Mouse (Mus musculus) intestine, embryonic 16.5 days (tissue): ENCODE measurements around the gene Heatr4. TPM values are rescaled to one million over a fixed set of nuclear protein-coding genes. Genes with fewer than 3 reads are reported as not detected.
"Not testable (repeated sequence)": the region's sequence is repeated elsewhere in the genome, so short reads cannot be mapped to it uniquely, and the experiment has no call there.

Experiments
- ATAC-seq: fragments of 200-750 bp; cut with Nextera tagmentation; 2 replicates; pipeline ENCODE4 v1.8.0; 2017; ENCODE audit warnings: moderate TSS enrichment, moderate library complexity
- H3K27ac ChIP-seq: fragments of 300-500 bp; sonication (generic); 2 replicates; pipeline ENCODE4 v1.5.1; 2014; ENCODE audit warnings: mild to moderate bottlenecking, low read length
- H3K27me3 ChIP-seq: fragments of 300-500 bp; sonication (generic); replicated peaks from 2 replicates; pipeline ENCODE4 v1.6.1; 2014; ENCODE audit warnings: low read length, control low read depth, mixed read lengths; ENCODE audit not compliant: control insufficient read depth, insufficient read depth
- H3K36me3 ChIP-seq: fragments of 300-500 bp; sonication (generic); 2 replicates; pipeline ENCODE4 v1.6.1; 2014; ENCODE audit warnings: low read length, control low read depth; ENCODE audit not compliant: control insufficient read depth, insufficient read depth
- H3K4me1 ChIP-seq: fragments of 300-500 bp; sonication (generic); 2 replicates; pipeline ENCODE4 v1.6.1; 2014; ENCODE audit warnings: low read length, control low read depth, mixed read lengths; ENCODE audit not compliant: control insufficient read depth, insufficient read depth
- H3K4me2 ChIP-seq: fragments of 300-500 bp; sonication (generic); 2 replicates; pipeline ENCODE4 v1.6.1; 2014; ENCODE audit warnings: low read depth, low read length, control low read depth
- H3K4me3 ChIP-seq: fragments of 300-500 bp; sonication (generic); 2 replicates; pipeline ENCODE4 v1.5.1; 2014; ENCODE audit warnings: mild to moderate bottlenecking, low read length
- H3K9ac ChIP-seq: fragments of 300-500 bp; sonication (generic); 2 replicates; pipeline ENCODE4 v1.6.1; 2014; ENCODE audit warnings: low read depth, low read length
- H3K9me3 ChIP-seq: fragments of 300-500 bp; sonication (generic); 2 replicates; pipeline ENCODE4 v1.6.1; 2016; ENCODE audit warnings: low read length, control low read depth; ENCODE audit not compliant: control insufficient read depth
- WGBS: fragments of 180-500 bp; shearing (Covaris S2); extraction: QIAGEN DNeasy Blood & Tissue Kit; methylation state at CpG from one replicate; pipeline ENCODE4 v1.1.7; 2014; 5-methylcytosine and 5-hydroxymethylcytosine counted together
- polyA plus RNA-seq: library from polyadenylated mRNA; unstranded; fragments of >200 nt; fragmentation: Nextera tagmentation; extraction: Ambion mirVana; gene quantifications from 2 replicates; pipeline ENCODE4 v1.2.1, GENCODE M21; 2015

Heatr4 gene
- polyA plus RNA-seq, result not detected in 2 replicates

DNA sequence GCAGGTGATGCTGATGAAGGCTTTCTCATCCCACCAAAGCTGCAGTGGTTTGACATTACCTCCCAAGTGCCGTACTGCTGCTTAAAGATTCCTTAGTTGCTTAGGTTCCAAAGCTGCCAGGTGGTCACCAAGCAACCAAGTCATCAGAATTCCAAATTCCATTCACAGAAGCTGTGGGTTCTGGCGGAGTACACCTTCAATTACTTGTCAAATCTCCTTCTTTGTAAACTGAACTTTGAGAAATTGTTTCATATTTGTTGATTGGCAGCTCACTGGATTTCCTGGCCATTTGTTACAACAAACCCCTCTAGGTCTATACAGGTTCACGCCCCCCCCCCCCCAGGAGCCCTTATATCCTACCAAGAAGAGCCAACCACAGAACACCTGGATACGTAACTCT lies at the start of gene Heatr4:
TSS of gene Heatr4 (minus strand) at position 101 of the 400 bp plus-strand sequence.
- H3K9me3 ChIP-seq, result no peaks in the 10 kb centered on the region
- no peak within 1 kb of the TSS for H3K27ac ChIP-seq
- H3K9ac ChIP-seq, result no peak within 1 kb of the TSS
- WGBS, result 72% methylated on average over 4 of the region's 4 CpGs
- H3K36me3 ChIP-seq, result no peaks in the 10 kb centered on the region
- ATAC-seq, result no peak
- H3K27me3 ChIP-seq, result no peaks in the 10 kb centered on the region
- no peak within 1 kb of the TSS for H3K4me3 ChIP-seq
- H3K4me2 ChIP-seq, result no peak within 1 kb of the TSS
- H3K4me1 ChIP-seq, result peaks cover 8% of the 10 kb centered on the region

DNA sequence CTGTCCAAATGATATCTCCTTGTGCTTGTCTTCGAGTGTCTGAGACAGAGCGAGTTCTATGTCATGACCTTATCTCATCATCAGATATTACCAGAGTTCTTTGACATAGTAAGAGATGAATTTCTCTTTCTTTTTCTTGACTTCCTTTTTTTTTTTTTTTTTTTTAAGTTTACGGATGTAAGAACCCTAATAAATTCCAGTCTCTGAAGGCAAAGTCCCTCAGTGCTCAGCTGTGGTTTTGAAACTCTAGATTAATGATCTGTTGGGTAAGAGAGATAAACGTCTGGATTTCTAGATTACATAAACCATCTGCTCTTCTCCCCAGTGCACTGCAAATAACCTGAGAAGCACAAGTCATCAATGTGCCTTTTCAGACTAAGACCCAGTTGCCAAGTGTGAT lies 49.5 kb upstream of the Heatr4 start:
- ATAC-seq, result peak; percentile 14; the same call in 1 of the 2 replicates
- H3K4me2 ChIP-seq, result no peak overlapping the region
- 29% methylated on average over 4 of the region's 4 CpGs for WGBS
- H3K9me3 ChIP-seq, result no peaks in the 10 kb centered on the region
- no peak overlapping the region for H3K4me3 ChIP-seq
- no peaks in the 10 kb centered on the region for H3K36me3 ChIP-seq
- H3K9ac ChIP-seq, result no peak overlapping the region
- no peaks in the 10 kb centered on the region for H3K27me3 ChIP-seq
- H3K4me1 ChIP-seq, result 0 out of 2 replicates have a peak, but pooled peaks cover 4% of the 10 kb centered on the region
- no peak overlapping the region for H3K27ac ChIP-seq

- H3K4me3 ChIP-seq, H3K9ac ChIP-seq, H3K9me3 ChIP-seq, H3K27ac ChIP-seq, ATAC-seq, H3K27me3 ChIP-seq, H3K4me1 ChIP-seq, H3K4me2 ChIP-seq, H3K36me3 ChIP-seq: not testable (repeated sequence)
- WGBS, result 72% methylated on average over 2 of the region's 2 CpGs
Observed at GRCm38 (mm10) chr12:84033302-84033701, 48.6 kb upstream of the Heatr4 start.

GRCm38 (mm10) chr12:84032854-84033253 lies 48.2 kb upstream of the Heatr4 start:
- 0 out of 2 replicates have a peak, but pooled peaks cover 4% of the 10 kb centered on the region for H3K4me1 ChIP-seq
- H3K27ac ChIP-seq, result no peak overlapping the region
- WGBS, result 80% methylated on average over 4 of the region's 4 CpGs
- no peak overlapping the region for H3K4me3 ChIP-seq
- no peak overlapping the region for H3K4me2 ChIP-seq
- no peaks in the 10 kb centered on the region for H3K36me3 ChIP-seq
- no peak for ATAC-seq
- no peaks in the 10 kb centered on the region for H3K9me3 ChIP-seq
- no peak overlapping the region for H3K9ac ChIP-seq
- H3K27me3 ChIP-seq, result no peaks in the 10 kb centered on the region

DNA sequence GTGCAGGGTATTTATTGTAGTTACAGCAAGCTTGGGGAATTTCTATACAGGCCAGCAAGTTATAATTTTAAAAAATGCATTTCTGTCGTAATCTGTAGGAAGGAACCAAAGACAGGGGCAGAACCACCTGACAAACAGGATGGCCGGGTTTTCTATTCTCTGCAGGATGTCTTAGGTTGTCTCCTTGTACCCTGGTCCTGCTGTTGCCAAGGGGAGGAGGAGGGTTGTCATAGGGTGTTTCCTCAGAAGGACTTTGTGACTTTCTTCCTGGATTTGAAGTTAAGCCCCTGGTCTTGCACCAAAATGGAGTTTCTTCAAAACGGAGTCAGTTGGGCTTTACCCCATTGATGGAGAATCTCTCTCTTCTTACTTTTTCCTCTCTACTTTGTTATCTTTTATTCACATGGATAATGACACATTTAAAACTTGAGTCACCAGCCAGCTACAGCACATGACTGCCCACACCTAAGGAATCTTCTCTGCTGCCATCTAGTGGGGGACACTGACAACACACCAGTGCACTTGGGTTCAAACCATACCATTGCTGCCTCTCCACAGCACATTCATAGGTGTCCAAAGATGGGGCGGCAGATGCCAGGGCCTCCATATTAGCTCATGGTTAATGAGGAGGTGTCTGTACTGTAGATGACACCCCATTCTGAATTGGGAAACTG lies 46.1 kb upstream of the Heatr4 start:
- Histone ChIP-seq H3K9ac (no peak overlapping the region), H3K27me3 (no peaks in the 10 kb centered on the region), H3K36me3 (no peaks in the 10 kb centered on the region), H3K4me2 (no peak overlapping the region), H3K4me1 (0 out of 2 replicates have a peak, but pooled peaks cover 4% of the 10 kb centered on the region), H3K4me3 (no peak overlapping the region), H3K9me3 (no peaks in the 10 kb centered on the region), H3K27ac (no peak overlapping the region)
- peak; percentile 81 for ATAC-seq
- 68% methylated on average over 4 of the region's 4 CpGs for WGBS

- not testable (repeated sequence) for ATAC-seq, H3K4me2 ChIP-seq
Observed at GRCm38 (mm10) chr12:84029043-84029442, 44.4 kb upstream of the Heatr4 start.

DNA sequence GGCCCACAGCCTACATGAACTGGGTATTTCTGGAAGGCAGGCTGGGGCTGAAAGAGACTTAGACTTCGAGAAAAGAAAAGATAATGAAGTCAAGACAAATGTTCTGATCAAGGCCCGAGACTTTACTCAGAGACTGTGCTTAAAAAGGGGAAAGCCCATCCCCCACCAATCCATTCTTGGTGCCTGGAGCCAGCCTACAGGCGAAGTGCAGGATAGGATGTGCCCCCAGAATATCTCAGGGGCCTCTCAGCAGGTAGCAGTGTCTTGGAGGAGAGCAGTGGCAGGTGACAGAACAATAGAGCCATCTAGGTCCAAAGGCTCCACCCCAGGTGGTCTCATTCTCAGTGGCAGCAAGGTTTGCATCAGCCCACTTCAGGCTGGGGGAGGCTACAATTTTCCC lies 43.7 kb upstream of the Heatr4 start:
- not testable (repeated sequence) for H3K36me3 ChIP-seq, ATAC-seq, H3K9me3 ChIP-seq, H3K4me3 ChIP-seq, H3K9ac ChIP-seq, H3K4me2 ChIP-seq, H3K27ac ChIP-seq, H3K27me3 ChIP-seq, H3K4me1 ChIP-seq
- WGBS, result 57% methylated on average over 3 of the region's 3 CpGs

More at GRCm38 (mm10) chr12:84029043-84029442, 44.4 kb upstream of the Heatr4 start:
- 98% methylated on average over 1 of the region's 1 CpGs for WGBS
- not testable (repeated sequence) for H3K4me1 ChIP-seq, H3K27ac ChIP-seq, H3K9me3 ChIP-seq, H3K36me3 ChIP-seq, H3K27me3 ChIP-seq, H3K4me3 ChIP-seq, H3K9ac ChIP-seq

DNA sequence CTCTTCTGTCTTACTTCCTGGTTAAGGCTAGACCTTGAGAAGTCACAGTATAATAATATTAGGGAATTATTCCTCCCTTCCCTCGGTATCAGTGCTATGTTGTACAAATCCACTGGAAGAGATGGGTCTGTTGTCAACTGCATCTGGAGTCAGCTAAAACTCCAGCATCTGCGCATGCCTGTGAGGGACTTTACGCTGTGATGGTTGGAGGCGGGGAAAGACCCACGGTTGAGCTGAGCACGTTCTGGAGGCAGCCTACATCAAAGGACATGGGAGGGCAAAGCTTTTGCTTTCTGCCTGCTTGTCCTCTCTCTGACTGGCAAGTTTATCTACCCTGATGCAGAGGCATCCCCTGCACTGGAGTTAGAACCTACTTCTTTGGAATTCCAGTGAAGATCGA lies 41.2 kb upstream of the Heatr4 start:
- no peak overlapping the region for H3K27ac ChIP-seq
- no peak for ATAC-seq
- H3K4me1 ChIP-seq, result 0 out of 2 replicates have a peak, but pooled peaks cover 5% of the 10 kb centered on the region
- no peak overlapping the region for H3K4me2 ChIP-seq
- H3K4me3 ChIP-seq, result no peak overlapping the region
- H3K9ac ChIP-seq, result no peak overlapping the region
- no peaks in the 10 kb centered on the region for H3K36me3 ChIP-seq
- no peaks in the 10 kb centered on the region for H3K27me3 ChIP-seq
- 89% methylated on average over 7 of the region's 7 CpGs for WGBS
- no peaks in the 10 kb centered on the region for H3K9me3 ChIP-seq

DNA sequence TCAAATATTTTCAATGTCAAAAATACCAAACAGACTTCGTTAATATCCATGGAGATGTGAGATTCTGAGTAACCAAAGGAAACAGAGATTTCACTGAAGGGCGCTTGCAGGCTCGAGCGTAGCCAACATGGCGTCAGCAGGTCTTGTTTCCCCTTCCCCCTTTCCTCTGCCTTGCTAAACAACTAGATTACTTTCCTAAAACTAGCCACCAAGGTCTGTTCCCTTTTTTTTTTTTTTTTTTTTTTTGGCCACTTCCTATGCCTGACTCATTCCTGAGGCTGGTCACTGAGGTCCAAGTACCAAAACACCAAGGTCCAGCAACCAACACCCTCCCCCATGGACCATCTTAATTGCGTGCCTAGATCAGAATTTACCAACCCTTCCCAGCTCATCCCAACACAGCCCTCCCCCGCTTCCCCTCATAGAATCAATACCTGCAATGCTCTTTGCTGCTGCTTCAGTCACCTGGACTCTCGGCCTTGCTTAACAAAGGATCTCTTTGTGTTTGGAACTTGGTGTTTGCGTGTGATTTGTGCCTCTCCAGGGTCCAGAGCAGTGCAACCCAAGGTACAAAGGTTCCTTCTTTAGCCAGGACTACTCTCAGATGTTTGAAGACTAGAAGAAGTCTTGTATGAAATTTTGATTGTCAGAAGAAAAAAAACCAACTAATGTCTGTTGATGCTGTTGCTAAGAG lies 38.5 kb upstream of the Heatr4 start:
- Histone ChIP-seq H3K9ac (no peak overlapping the region), H3K4me1 (0 out of 2 replicates have a peak, but pooled peaks cover 5% of the 10 kb centered on the region), H3K36me3 (no peaks in the 10 kb centered on the region), H3K9me3 (no peaks in the 10 kb centered on the region), H3K27ac (0 out of 2 replicates have a peak overlapping the region, but pooled peaks have one; percentile 27), H3K4me2 (no peak overlapping the region), H3K27me3 (no peaks in the 10 kb centered on the region), H3K4me3 (no peak overlapping the region)
- 73% methylated on average over 9 of the region's 9 CpGs for WGBS
- ATAC-seq, result peak; percentile 72
